Mouse (Mus musculus) intestine, embryonic 15.5 days (tissue): ENCODE measurements around the gene 1700014D04Rik. TPM values are rescaled to one million over a fixed set of nuclear protein-coding genes. Genes with fewer than 3 reads are reported as not detected.
"Not testable (repeated sequence)": the region's sequence is repeated elsewhere in the genome, so short reads cannot be mapped to it uniquely, and the experiment has no call there.

ENCODE experiments used
- ATAC-seq: fragments of 200-750 bp; cut with Nextera tagmentation; 2 replicates; pipeline ENCODE4 v1.8.0; 2017; ENCODE audit warnings: moderate TSS enrichment, moderate library complexity
- H3K27ac ChIP-seq: fragments of 300-500 bp; sonication (generic); 2 replicates; pipeline ENCODE4 v1.5.1; 2015; ENCODE audit warnings: mild to moderate bottlenecking, inconsistent platforms
- H3K27me3 ChIP-seq: fragments of 300-500 bp; sonication (generic); replicated peaks from 2 replicates; pipeline ENCODE4 v1.6.1; 2015; ENCODE audit warnings: inconsistent platforms
- H3K36me3 ChIP-seq: fragments of 300-500 bp; sonication (generic); 2 replicates; pipeline ENCODE4 v1.6.1; 2015; ENCODE audit warnings: inconsistent platforms
- H3K4me1 ChIP-seq: fragments of 300-500 bp; sonication (generic); replicated peaks from 2 replicates; pipeline ENCODE4 v1.6.1; 2015; ENCODE audit warnings: inconsistent platforms
- H3K4me2 ChIP-seq: fragments of 300-500 bp; sonication (generic); replicated peaks from 2 replicates; pipeline ENCODE4 v1.6.1; 2015; ENCODE audit warnings: mild to moderate bottlenecking, inconsistent platforms
- H3K4me3 ChIP-seq: fragments of 300-500 bp; sonication (generic); replicated peaks from 2 replicates; pipeline ENCODE4 v1.5.1; 2015; ENCODE audit warnings: inconsistent platforms
- H3K9ac ChIP-seq: fragments of 300-500 bp; sonication (generic); 2 replicates; pipeline ENCODE4 v1.6.1; 2015; ENCODE audit warnings: inconsistent platforms
- H3K9me3 ChIP-seq: fragments of 300-500 bp; sonication (generic); 2 replicates; pipeline ENCODE4 v1.6.1; 2016; ENCODE audit warnings: inconsistent platforms
- WGBS: fragments of 180-500 bp; shearing (Covaris S2); methylation state at CpG from one replicate; pipeline ENCODE4 v1.1.7; 2015; 5-methylcytosine and 5-hydroxymethylcytosine counted together
- polyA plus RNA-seq: library from polyadenylated mRNA; unstranded; fragments of >200 nt; fragmentation: Nextera tagmentation; extraction: Ambion mirVana; gene quantifications from 2 replicates; pipeline ENCODE4 v1.2.1, GENCODE M21; 2015

1700014D04Rik gene
- polyA plus RNA-seq, 1 experiment from 2014 or later: not detected

DNA sequence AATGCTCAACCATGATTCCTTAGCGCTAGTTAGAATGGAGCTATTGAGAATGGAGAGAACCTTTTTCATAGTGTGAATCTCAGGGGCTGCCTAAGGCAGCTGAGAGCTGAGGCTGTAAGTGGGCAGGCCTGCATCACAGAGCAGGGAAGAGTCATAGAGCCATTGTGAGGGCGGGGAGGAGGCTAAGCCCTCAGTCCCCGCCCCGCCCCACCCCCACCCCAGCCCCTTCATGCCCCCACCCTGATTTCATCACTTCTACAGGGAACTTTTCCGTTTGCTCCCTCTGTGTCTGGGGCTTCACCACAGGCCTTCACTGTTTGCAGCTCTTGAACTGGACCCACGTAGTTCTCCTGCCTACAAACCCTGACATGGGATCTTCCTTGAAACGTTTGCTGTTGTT is 14.9 kb downstream of the 1700014D04Rik start, which contains the start of gene Spata31d1d:
Gene Spata31d1d (minus strand): TSS at position 101 of the 400 bp plus-strand sequence.
- no peak within 1 kb of the TSS for H3K4me2 ChIP-seq
- 36% methylated on average over 7 of the region's 7 CpGs for WGBS
- no peak for ATAC-seq
- no peak within 1 kb of the TSS for H3K9ac ChIP-seq
- H3K4me1 ChIP-seq: peaks cover 3% of the 10 kb centered on the region; the same call in 1 of the 2 replicates
- no peaks in the 10 kb centered on the region for H3K36me3 ChIP-seq
- no peaks in the 10 kb centered on the region for H3K9me3 ChIP-seq
- H3K4me3 ChIP-seq: no peak within 1 kb of the TSS
- no peak within 1 kb of the TSS for H3K27ac ChIP-seq
- H3K27me3 ChIP-seq: 0 out of 2 replicates have a peak, but pooled peaks cover 3% of the 10 kb centered on the region

DNA sequence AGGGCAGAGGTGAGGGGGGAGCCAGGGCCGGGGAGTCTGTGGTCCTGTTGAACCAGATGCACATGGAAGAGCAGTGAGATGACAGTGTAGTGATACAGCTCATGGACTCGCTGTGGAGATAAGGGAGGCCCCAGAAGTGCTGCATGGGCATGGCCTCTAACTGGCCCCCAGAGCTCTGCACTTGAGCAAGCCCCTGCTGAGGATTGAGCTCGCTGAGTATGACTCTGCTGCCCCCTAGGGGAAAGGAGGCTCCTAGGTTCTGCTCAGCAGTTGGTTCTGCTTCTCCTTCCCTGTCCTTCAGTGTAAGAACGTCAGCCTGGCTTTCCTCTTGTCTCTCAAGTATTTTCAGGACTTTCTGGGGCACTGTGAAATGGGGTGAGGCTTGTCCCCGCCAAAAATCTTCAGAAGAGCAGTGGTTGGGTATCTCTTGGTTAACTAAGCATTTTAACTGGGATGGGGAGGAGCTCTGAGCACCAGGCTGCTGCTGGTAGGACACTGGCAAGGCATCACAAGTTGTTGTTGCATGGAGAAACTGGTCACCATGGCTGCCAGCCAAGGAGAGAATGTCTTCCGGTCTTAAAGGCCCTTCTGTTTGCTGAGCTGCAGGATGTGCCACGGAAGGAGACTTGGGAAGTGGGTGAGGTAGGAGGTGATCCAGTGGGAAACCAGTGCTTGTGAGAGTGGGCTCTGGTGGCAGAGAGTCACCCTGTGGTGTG is 18.0 kb downstream of the 1700014D04Rik start:
- 24% methylated on average over 7 of the region's 7 CpGs for WGBS

DNA sequence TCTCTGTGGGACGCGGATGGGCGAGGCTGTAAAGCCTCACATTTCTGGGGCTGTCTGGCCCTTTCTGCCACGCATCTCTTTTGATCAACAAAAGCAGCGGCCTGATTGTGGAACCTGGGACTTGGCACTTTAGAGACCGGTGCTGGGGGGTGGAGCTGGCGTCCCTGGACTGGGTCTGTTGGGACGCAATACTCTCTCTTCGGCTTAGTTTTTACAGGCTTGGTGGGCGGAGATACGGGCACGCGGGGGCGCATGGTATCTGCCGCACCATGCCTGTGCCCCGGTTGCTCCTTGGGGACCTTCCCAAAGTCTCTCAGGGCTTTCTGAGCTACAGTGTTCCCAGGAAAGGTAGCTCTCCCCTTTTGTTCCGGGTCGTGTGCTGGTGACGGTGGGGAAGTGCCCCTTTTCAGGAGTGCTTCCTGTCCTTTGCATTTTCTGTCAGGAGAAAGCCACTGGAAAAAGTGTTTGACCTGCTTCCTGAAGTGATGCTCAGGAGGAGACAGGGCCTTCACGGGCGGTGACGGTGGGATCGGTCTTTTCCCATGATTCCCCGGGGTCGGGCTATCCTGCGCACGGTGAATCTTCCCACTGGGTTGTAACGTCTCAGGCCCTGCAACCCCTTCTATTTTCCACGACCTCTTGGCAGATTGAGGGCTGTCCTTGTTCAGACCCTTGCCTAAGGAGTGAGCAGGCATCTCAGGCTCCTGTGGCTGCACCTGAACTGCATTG is 20.2 kb downstream of the 1700014D04Rik start:
- no peak overlapping the region for H3K27ac ChIP-seq
- WGBS: 26% methylated on average over 29 of the region's 29 CpGs
- no peak for ATAC-seq
- H3K36me3 ChIP-seq: no peaks in the 10 kb centered on the region
- H3K4me1 ChIP-seq: peaks cover 3% of the 10 kb centered on the region; the same call in 1 of the 2 replicates
- peak overlapping the region; percentile 37 for H3K4me2 ChIP-seq
- H3K4me3 ChIP-seq: no peak overlapping the region
- H3K9me3 ChIP-seq: no peaks in the 10 kb centered on the region
- 0 out of 2 replicates have a peak, but pooled peaks cover 3% of the 10 kb centered on the region for H3K27me3 ChIP-seq
- H3K9ac ChIP-seq: no peak overlapping the region

More for the DNA sequence above, 18.0 kb downstream of the 1700014D04Rik start:
- Histone ChIP-seq H3K9me3 (no peaks in the 10 kb centered on the region), H3K9ac (no peak overlapping the region; the same call in 1 of the 2 replicates), H3K4me3 (no peak overlapping the region), H3K36me3 (no peaks in the 10 kb centered on the region), H3K4me1 (peaks cover 3% of the 10 kb centered on the region; the same call in 1 of the 2 replicates), H3K27ac (no peak overlapping the region), H3K4me2 (0 out of 2 replicates have a peak overlapping the region, but pooled peaks have one; percentile 11), H3K27me3 (0 out of 2 replicates have a peak, but pooled peaks cover 3% of the 10 kb centered on the region)
- ATAC-seq: peak; percentile 92

DNA sequence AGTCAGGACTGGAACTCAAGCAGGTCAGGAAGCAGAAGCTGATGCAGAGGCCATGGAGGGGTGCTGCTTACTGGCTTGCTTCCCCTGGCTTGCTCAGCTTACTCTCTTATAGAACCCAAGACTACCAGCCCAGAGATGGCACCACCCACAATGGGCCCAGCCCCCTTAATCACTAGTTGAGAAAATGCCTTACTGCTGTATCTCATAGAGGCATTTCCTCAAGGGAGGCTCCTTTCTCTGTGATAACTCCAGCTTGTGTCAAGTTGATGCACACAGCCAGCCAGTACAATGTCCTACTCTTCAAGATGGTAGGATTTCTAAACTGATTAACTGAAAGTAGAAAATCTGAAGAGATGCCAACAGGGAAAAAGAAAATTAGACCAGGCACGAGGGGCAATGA is 24.5 kb downstream of the 1700014D04Rik start:
- not testable (repeated sequence) for H3K27me3 ChIP-seq, H3K4me1 ChIP-seq, H3K9ac ChIP-seq, H3K36me3 ChIP-seq, H3K27ac ChIP-seq, H3K9me3 ChIP-seq, H3K4me3 ChIP-seq, H3K4me2 ChIP-seq, ATAC-seq
- 89% methylated on average over 1 of the region's 1 CpGs for WGBS

DNA sequence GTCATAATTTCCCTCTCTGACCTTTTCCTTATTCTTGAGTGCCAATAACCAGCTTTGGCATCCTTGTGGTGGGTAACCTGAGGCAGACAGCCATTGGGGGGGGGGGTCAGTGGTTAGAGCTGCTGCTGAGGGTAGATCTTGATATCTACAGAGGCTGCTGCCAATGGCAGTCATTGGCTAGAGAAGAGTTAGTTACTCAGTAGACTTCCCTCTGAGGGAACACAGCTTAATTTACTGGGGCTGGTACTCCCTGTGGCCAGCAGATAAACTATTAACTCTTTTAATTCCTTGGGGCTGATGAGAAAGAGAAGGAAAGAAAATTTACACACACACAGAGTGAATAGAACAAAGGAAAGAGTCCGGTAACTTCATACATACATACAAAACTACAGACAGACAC is 27.1 kb downstream of the 1700014D04Rik start:
- no peaks in the 10 kb centered on the region for H3K36me3 ChIP-seq
- H3K27me3 ChIP-seq: no peaks in the 10 kb centered on the region
- no peak overlapping the region for H3K4me2 ChIP-seq
- H3K9ac ChIP-seq: no peak overlapping the region
- ATAC-seq: no peak
- no peaks in the 10 kb centered on the region for H3K4me1 ChIP-seq
- WGBS: 90% methylated on average over 1 of the region's 1 CpGs
- H3K9me3 ChIP-seq: no peaks in the 10 kb centered on the region
- H3K27ac ChIP-seq: no peak overlapping the region
- no peak overlapping the region for H3K4me3 ChIP-seq

DNA sequence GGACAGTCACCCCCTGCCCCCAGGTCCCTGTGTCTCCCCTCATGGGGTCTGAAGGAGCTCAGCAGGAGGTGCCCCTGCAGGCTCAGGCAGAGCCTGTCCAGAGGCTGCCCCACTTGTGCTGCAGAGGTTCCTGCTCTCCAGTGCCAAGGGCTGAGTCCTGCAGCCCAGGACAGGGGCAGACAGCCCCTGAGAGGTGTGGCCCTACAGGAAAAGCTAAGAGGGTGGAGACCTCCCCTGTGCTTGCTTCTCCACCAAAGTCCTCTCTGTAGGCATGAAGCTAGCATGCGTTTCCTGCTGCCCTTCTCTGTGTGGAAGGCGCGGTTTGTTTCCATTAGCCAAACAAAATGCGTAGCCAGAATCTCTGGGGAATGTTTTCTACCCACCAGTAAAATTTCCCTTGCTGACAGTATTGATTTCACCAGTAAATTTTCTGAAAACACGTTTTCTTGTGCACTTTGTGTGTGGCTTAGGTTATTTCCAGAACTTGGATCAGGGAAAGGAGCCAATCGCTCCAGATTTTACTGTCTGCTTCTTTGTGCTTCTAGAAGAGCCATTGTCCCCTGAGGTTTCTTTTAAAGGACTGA is 27.6 kb downstream of the 1700014D04Rik start:
- not testable (repeated sequence) for H3K4me2 ChIP-seq, H3K4me1 ChIP-seq, H3K9ac ChIP-seq, H3K4me3 ChIP-seq, H3K27me3 ChIP-seq, H3K27ac ChIP-seq, H3K36me3 ChIP-seq, H3K9me3 ChIP-seq
- peak; percentile 63 for ATAC-seq
- WGBS: 18% methylated on average over 6 of the region's 6 CpGs

DNA sequence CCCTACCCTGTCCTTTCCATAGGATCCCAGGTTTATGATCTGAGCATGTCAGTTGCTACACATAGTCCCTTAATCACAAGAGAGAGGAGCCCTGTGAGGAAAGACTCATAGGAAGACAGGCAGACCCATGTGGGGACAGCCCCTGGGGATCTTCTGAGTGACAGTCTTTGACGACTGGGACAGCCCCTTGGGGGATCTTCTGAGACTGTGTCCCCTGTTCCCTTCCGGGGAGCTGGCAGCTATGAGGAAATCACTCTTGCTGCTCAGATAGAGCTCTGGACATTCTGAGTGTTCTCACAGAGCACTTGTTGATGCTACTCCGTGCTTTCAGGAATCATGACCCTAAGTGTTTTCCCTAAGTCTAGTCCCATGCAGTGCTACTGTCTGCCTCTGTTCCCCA is 32.8 kb downstream of the 1700014D04Rik start:
- H3K4me2 ChIP-seq: no peak overlapping the region
- no peaks in the 10 kb centered on the region for H3K9me3 ChIP-seq
- no peaks in the 10 kb centered on the region for H3K36me3 ChIP-seq
- no peak for ATAC-seq
- H3K9ac ChIP-seq: no peak overlapping the region
- H3K4me1 ChIP-seq: no peaks in the 10 kb centered on the region
- WGBS: 32% methylated on average over 3 of the region's 3 CpGs
- H3K27ac ChIP-seq: no peak overlapping the region
- no peaks in the 10 kb centered on the region; the same call in 1 of the 2 replicates for H3K27me3 ChIP-seq
- H3K4me3 ChIP-seq: no peak overlapping the region

DNA sequence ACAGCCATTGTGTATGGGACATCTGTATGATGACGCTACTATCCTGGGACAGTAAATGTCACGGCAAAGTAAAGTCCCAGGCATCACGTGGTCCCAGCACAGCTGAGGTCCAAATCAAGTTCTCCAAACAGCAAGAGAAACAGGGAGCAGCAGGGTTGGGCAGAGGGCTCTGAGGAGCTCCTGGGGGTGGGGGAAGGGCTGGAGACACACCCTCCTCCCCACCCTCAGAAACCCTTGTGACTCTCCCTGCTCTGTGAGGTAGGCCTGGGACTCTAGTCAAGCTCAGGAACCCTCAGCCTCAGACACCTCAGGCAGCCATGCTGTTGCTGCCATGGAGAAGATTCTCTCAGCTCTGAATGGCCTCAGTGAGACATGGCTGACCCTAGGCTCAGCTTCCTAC is 34.6 kb downstream of the 1700014D04Rik start, which contains the start of gene Spata31d1b:
Gene Spata31d1b (plus strand): TSS at position 301 of the 400 bp plus-strand sequence.
- not testable (repeated sequence) for H3K9me3 ChIP-seq

DNA sequence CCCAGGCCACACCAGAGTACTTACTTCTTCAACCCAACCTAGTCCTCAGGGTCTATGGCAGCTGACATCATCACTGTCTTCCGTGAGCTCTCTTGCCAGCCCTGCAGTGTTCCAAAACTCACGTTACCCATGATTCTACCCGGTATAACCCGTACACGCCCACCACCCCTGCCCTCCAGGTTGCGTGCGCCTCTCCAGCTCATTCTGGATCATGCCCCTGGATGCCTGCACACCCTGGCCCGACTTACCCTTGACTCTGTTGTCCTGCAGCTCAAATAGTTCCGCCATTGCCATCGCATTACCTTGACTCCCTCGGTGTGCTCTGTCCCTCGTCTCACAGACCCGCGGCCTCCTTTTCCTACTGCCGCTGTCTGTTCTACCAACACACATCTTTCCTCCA is 36.3 kb downstream of the 1700014D04Rik start, which contains the start of gene Spata31d1a:
Gene Spata31d1a (minus strand): TSS at position 101 of the 400 bp plus-strand sequence.
- no peak within 1 kb of the TSS for H3K9ac ChIP-seq
- H3K4me1 ChIP-seq: no peaks in the 10 kb centered on the region
- no peaks in the 10 kb centered on the region for H3K9me3 ChIP-seq
- ATAC-seq: no peak
- H3K36me3 ChIP-seq: no peaks in the 10 kb centered on the region
- 87% methylated on average over 15 of the region's 15 CpGs for WGBS
- H3K4me2 ChIP-seq: no peak within 1 kb of the TSS
- H3K27me3 ChIP-seq: no peaks in the 10 kb centered on the region; the same call in 1 of the 2 replicates
- H3K27ac ChIP-seq: no peak within 1 kb of the TSS
- no peak within 1 kb of the TSS for H3K4me3 ChIP-seq

More for the DNA sequence above, 34.6 kb downstream of the 1700014D04Rik start, which contains the start of gene Spata31d1b:
- ATAC-seq, H3K36me3 ChIP-seq, H3K4me3 ChIP-seq, H3K4me2 ChIP-seq, H3K4me1 ChIP-seq, H3K27me3 ChIP-seq, H3K9ac ChIP-seq, H3K27ac ChIP-seq: not testable (repeated sequence)
- 68% methylated on average over 3 of the region's 3 CpGs for WGBS

DNA sequence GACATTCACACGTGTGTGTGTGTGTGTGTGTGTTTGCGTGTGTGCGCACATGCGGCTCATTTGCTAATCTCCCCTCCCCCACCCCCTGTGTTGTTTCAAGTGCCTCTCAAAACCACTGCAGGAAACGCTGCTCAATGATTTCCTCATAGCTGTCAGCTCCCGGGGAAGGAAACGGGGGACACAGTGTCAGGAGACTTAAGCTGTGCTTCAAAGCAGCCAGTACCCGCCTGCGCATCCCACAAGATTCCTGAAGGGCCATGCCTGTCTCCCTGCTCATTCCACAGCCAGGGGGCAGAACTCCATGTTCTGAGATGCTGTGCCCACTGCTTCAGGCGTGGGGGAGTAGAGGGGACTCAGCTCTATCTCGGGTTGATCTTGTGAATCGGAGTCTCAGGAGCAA is 42.0 kb downstream of the 1700014D04Rik start:
- WGBS: 54% methylated on average over 12 of the region's 12 CpGs
- H3K27me3 ChIP-seq: no peaks in the 10 kb centered on the region
- ATAC-seq: no peak
- no peak overlapping the region for H3K4me2 ChIP-seq
- no peak overlapping the region for H3K27ac ChIP-seq
- H3K4me3 ChIP-seq: no peak overlapping the region
- no peak overlapping the region for H3K9ac ChIP-seq
- no peaks in the 10 kb centered on the region for H3K36me3 ChIP-seq
- no peaks in the 10 kb centered on the region for H3K9me3 ChIP-seq
- no peaks in the 10 kb centered on the region; the same call in 1 of the 2 replicates for H3K4me1 ChIP-seq

DNA sequence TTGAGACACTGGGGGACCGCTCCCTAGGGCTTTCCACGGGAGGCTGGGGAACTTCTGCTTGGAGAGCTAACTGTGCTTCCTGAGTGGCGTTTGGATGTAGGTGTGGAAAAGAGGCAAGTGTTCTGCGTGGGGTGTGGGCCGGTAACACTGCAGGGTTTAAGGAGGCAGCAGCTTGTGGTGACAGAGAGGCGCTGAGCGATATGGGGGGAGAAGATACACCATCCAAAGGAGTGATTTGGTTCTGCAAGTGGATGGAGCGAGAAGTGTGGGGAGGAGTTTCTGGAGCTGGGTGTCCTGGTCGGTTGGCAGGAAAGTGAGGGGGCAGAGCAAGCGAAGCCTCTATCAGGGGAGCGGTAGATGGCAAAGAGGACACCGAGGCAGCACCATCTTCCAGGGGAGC is 43.0 kb downstream of the 1700014D04Rik start:
- Histone ChIP-seq H3K9me3 (no peaks in the 10 kb centered on the region), H3K27me3 (no peaks in the 10 kb centered on the region), H3K4me1 (no peaks in the 10 kb centered on the region; the same call in 1 of the 2 replicates), H3K9ac (no peak overlapping the region), H3K36me3 (no peaks in the 10 kb centered on the region), H3K4me3 (no peak overlapping the region), H3K4me2 (no peak overlapping the region), H3K27ac (no peak overlapping the region)
- ATAC-seq: no peak
- 84% methylated on average over 12 of the region's 12 CpGs for WGBS

DNA sequence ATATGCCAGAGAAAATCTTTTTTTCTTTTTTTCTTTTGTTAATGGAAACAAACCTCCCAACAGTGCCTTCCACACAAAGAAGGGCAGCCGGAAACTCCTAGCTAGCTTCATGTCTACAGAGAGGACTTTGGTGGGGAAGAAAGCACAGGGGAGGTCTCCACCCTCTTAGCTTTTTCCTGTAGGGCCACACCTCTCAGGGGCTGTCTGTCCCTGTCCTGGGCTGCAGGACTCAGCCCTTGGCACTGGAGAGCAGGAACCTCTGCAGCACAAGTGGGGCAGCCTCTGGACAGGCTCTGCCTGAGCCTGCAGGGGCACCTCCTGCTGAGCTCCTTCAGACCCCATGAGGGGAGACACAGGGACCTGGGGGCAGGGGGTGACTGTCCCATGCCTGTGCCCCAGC is 46.4 kb downstream of the 1700014D04Rik start:
- ATAC-seq, H3K27me3 ChIP-seq: not testable (repeated sequence)

More for the DNA sequence above, 46.4 kb downstream of the 1700014D04Rik start:
- 72% methylated on average over 1 of the region's 1 CpGs for WGBS
- not testable (repeated sequence) for H3K4me2 ChIP-seq, H3K36me3 ChIP-seq, H3K9me3 ChIP-seq, H3K27ac ChIP-seq, H3K9ac ChIP-seq, H3K4me1 ChIP-seq, H3K4me3 ChIP-seq
